Mouse (Mus musculus): ENCODE results near the gene Pde11a. TPM values are rescaled to one million over a fixed set of nuclear protein-coding genes. Genes with fewer than 3 reads are reported as not detected.
A peak's percentile ranks its signal among the peaks of the same experiment; 100 is the strongest.

Pde11a gene
- polyA plus RNA-seq, 1 experiment, result 0.83 TPM

DNA sequence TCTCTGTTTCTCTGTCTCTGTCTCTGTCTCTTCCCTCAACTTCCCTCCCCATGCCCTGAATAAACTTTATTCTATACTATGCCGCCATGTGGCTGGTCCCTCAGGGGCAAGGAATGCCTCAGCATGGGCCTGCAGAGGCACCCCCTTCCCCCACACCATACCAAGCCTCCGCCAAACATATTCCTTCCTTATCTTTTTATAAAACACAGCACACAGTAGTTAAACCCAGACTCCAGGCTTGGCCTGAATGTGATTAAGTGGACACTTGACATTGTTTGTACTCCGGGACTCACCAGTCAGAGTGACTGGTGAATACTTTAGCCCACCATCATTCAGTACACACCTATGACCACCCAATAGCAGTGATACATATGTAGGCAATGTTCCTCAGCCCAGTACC is 254.7 kb downstream of the Pde11a start:
- DNase-seq, result no peak
- Histone ChIP-seq H3K27ac (ENCODE audit: insufficient read depth, low read depth, low read length) (no peak overlapping the region), H3K27me3 (replicated peaks; ENCODE audit: control insufficient read depth, insufficient read depth, low read length) (no peaks in the 10 kb centered on the region), H3K4me3 (ENCODE audit: insufficient read depth, low read depth, low read length) (no peak overlapping the region), H3K4me1 (ENCODE audit: control insufficient read depth, insufficient read depth, low read length) (no peaks in the 10 kb centered on the region), H3K36me3 (ENCODE audit: control insufficient read depth, insufficient read depth, low read length) (no peaks in the 10 kb centered on the region)
- WGBS, result 91% methylated on average over 3 of the region's 3 CpGs
- TF ChIP-seq POLR2A (IDR thresholded peaks at IDR 0.05; ENCODE audit: low read depth, low read length) (no peak), CTCF (conservative IDR thresholded peaks at IDR 0.05; ENCODE audit: insufficient read depth, insufficient read length, low read depth, low read length) (no peak)

DNA sequence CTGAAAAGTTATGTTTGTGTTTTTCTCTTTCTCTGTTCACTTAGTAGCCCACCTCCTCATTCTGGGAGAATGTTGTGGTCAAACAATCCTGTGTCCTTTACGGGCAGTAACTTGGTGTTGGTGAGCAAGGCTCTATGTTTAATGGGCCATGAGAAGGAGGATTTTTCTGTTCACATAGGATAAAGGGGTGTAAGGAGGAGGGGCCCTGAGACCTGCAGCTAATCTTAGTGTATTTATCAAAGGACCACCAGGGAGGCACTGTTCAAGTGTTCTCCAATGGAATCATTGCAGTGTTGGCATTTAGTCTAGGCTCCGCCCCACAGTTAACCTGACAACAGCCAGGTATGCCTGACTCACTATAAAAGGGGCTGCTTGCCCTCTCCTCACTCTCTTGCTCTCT is 255.2 kb downstream of the Pde11a start:
- no peak for TF ChIP-seq CTCF (conservative IDR thresholded peaks at IDR 0.05; ENCODE audit: insufficient read depth, insufficient read length, low read depth, low read length)
- TF ChIP-seq POLR2A (IDR thresholded peaks at IDR 0.05; ENCODE audit: low read depth, low read length), result no peak
- no peak overlapping the region for H3K4me3 ChIP-seq (ENCODE audit: insufficient read depth, low read depth, low read length)
- WGBS, result 84% methylated on average over 2 of the region's 2 CpGs
- no peak for DNase-seq
- H3K27me3 ChIP-seq (replicated peaks; ENCODE audit: control insufficient read depth, insufficient read depth, low read length), result no peaks in the 10 kb centered on the region
- no peak overlapping the region for H3K27ac ChIP-seq (ENCODE audit: insufficient read depth, low read depth, low read length)
- H3K4me1 ChIP-seq (ENCODE audit: control insufficient read depth, insufficient read depth, low read length), result no peaks in the 10 kb centered on the region
- no peaks in the 10 kb centered on the region for H3K36me3 ChIP-seq (ENCODE audit: control insufficient read depth, insufficient read depth, low read length)

DNA sequence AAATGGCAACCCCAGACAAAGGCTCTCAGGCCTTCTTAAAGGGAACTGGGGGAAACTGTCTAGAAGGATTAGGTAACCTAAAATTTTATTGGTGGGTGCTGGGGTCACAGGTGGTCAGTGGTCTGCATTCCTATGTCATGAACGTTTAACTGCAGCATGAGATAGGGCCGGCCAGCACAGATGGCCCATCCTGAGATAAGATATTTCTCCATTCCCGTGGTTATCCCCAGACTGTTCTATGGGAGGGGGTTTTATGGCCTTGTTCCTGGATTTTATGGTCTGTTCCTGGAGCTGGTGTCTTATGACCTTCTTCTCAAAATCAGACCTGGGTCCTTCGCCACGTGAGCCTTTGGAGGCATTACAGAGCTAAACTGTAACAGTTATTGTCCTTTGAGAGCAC is 256.6 kb downstream of the Pde11a start:
- H3K27ac ChIP-seq (ENCODE audit: insufficient read depth, low read depth, low read length), result no peak overlapping the region
- TF ChIP-seq CTCF (conservative IDR thresholded peaks at IDR 0.05; ENCODE audit: insufficient read depth, insufficient read length, low read depth, low read length) (no peak), POLR2A (IDR thresholded peaks at IDR 0.05; ENCODE audit: low read depth, low read length) (no peak)
- no peaks in the 10 kb centered on the region for H3K27me3 ChIP-seq (replicated peaks; ENCODE audit: control insufficient read depth, insufficient read depth, low read length)
- H3K4me3 ChIP-seq (ENCODE audit: insufficient read depth, low read depth, low read length), result no peak overlapping the region
- H3K36me3 ChIP-seq (ENCODE audit: control insufficient read depth, insufficient read depth, low read length), result no peaks in the 10 kb centered on the region
- H3K4me1 ChIP-seq (ENCODE audit: control insufficient read depth, insufficient read depth, low read length), result no peaks in the 10 kb centered on the region
- DNase-seq, result no peak
- WGBS, result 55% methylated on average over 5 of the region's 5 CpGs

DNA sequence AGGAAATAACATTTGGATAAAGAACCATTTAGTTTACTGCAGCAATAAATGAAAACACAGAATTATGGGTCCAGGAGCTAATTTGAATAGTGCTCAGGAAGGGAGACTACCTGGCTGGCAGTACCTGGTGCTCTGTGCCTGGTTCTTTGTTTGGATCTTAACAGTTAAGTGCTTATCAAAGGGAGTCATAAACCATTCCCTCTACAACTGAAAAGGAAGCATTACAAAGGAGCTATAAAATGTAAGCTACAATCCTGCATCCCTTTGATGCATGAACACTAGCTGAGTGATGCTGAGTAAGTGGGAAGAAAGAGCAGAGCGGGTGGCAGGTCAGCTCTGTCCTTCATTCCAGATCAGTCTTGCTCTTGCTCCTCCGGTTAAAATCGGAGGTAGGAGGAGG is 258.0 kb downstream of the Pde11a start:
- TF ChIP-seq CTCF (conservative IDR thresholded peaks at IDR 0.05; ENCODE audit: insufficient read depth, insufficient read length, low read depth, low read length) (no peak), POLR2A (IDR thresholded peaks at IDR 0.05; ENCODE audit: low read depth, low read length) (no peak)
- WGBS, result 45% methylated on average over 3 of the region's 3 CpGs
- H3K4me3 ChIP-seq (ENCODE audit: insufficient read depth, low read depth, low read length), result no peak overlapping the region
- no peak overlapping the region for H3K27ac ChIP-seq (ENCODE audit: insufficient read depth, low read depth, low read length)
- no peaks in the 10 kb centered on the region for H3K27me3 ChIP-seq (replicated peaks; ENCODE audit: control insufficient read depth, insufficient read depth, low read length)
- no peaks in the 10 kb centered on the region for H3K4me1 ChIP-seq (ENCODE audit: control insufficient read depth, insufficient read depth, low read length)
- no peak for DNase-seq
- no peaks in the 10 kb centered on the region for H3K36me3 ChIP-seq (ENCODE audit: control insufficient read depth, insufficient read depth, low read length)

DNA sequence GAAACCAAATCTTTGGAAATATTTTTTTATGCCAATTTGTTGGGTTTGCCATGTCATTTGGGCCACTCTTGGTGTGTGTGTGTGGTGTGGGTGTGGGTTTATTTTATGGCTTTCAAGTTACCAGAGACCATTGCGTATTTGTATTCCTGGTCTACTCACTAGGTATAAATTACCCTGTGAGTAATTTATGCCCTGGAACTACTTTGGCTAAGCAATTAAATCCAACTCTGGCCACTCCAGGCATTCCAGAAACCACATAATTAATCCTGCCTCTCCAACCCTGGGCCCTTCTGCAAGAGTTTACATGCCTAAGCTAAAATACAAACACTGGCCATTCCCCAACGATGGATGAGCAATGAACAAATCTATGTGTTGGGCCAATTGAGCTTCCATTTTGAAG is 261.7 kb downstream of the Pde11a start:
- DNase-seq, result peak; percentile 40
- no peaks in the 10 kb centered on the region for H3K36me3 ChIP-seq (ENCODE audit: control insufficient read depth, insufficient read depth, low read length)
- no peak overlapping the region for H3K27ac ChIP-seq (ENCODE audit: insufficient read depth, low read depth, low read length)

DNA sequence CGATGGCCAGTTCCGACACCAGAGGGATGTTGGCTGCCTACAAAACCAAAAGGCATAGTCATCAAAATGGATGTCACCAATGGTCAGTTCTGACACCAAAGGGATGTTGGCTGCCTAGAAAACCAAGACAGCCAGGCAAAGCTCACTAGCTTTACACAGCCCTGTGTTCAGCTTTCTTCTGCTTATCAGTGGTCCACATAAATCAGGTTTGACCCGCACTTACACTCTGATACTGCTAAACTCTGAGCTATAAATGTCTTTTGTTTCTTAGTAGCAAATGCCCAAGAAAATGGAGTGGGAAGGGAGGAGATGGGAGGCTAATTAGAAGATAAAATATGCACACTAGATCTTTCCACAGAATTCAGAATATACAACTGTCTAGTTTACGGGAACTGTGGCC is 262.5 kb downstream of the Pde11a start:
- DNase-seq, result peak; percentile 36
- no peaks in the 10 kb centered on the region for H3K36me3 ChIP-seq (ENCODE audit: control insufficient read depth, insufficient read depth, low read length)
- no peaks in the 10 kb centered on the region for H3K27me3 ChIP-seq (replicated peaks; ENCODE audit: control insufficient read depth, insufficient read depth, low read length)
- no peak overlapping the region for H3K4me3 ChIP-seq (ENCODE audit: insufficient read depth, low read depth, low read length)
- no peaks in the 10 kb centered on the region for H3K4me1 ChIP-seq (ENCODE audit: control insufficient read depth, insufficient read depth, low read length)
- no peak for TF ChIP-seq CTCF (conservative IDR thresholded peaks at IDR 0.05; ENCODE audit: insufficient read depth, insufficient read length, low read depth, low read length)
- no peak for TF ChIP-seq POLR2A (IDR thresholded peaks at IDR 0.05; ENCODE audit: low read depth, low read length)
- WGBS, result 73% methylated on average over 4 of the region's 4 CpGs
- H3K27ac ChIP-seq (ENCODE audit: insufficient read depth, low read depth, low read length), result no peak overlapping the region

More for the DNA sequence above, 261.7 kb downstream of the Pde11a start:
- no peak for TF ChIP-seq POLR2A (IDR thresholded peaks at IDR 0.05; ENCODE audit: low read depth, low read length)
- no peak for TF ChIP-seq CTCF (conservative IDR thresholded peaks at IDR 0.05; ENCODE audit: insufficient read depth, insufficient read length, low read depth, low read length)
- Histone ChIP-seq H3K27me3 (replicated peaks; ENCODE audit: control insufficient read depth, insufficient read depth, low read length) (no peaks in the 10 kb centered on the region), H3K4me3 (ENCODE audit: insufficient read depth, low read depth, low read length) (no peak overlapping the region), H3K4me1 (ENCODE audit: control insufficient read depth, insufficient read depth, low read length) (no peaks in the 10 kb centered on the region)
- 42% methylated on average over 2 of the region's 2 CpGs for whole genome bisulfite sequencing

DNA sequence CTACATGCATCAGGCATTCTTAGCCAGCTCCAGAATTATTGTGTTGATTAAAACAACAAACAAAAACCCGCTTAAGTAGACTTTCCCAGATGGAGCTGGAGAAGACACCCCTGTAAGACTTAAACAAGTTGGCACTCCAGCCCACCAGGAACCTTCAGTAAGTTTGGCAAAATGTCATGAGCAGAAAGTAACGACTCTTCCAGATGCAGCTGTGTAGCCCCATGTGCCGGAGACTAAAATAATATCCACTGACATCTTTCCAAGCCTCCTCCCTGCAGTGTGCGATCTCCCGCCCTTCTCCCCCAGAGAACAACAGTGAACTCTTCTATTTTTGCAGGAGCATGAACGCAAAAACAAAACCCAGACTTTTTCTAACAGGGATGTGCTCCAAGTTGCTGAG is 265.5 kb downstream of the Pde11a start:
- Histone ChIP-seq H3K27ac (ENCODE audit: insufficient read depth, low read depth, low read length) (no peak overlapping the region), H3K36me3 (ENCODE audit: control insufficient read depth, insufficient read depth, low read length) (no peaks in the 10 kb centered on the region), H3K27me3 (replicated peaks; ENCODE audit: control insufficient read depth, insufficient read depth, low read length) (no peaks in the 10 kb centered on the region), H3K4me3 (ENCODE audit: insufficient read depth, low read depth, low read length) (no peak overlapping the region), H3K4me1 (ENCODE audit: control insufficient read depth, insufficient read depth, low read length) (no peaks in the 10 kb centered on the region)
- WGBS, result 41% methylated on average over 6 of the region's 6 CpGs
- no peak for DNase-seq
- no peak for TF ChIP-seq CTCF (conservative IDR thresholded peaks at IDR 0.05; ENCODE audit: insufficient read depth, insufficient read length, low read depth, low read length)
- TF ChIP-seq POLR2A (IDR thresholded peaks at IDR 0.05; ENCODE audit: low read depth, low read length), result no peak
